Mouse (Mus musculus): ENCODE results near the gene Rev1. TPM values are rescaled to one million over a fixed set of nuclear protein-coding genes. Genes with fewer than 3 reads are reported as not detected.
"Not testable (repeated sequence)": the region's sequence is repeated elsewhere in the genome, so short reads cannot be mapped to it uniquely, and the experiment has no call there.

Rev1 gene
- total RNA-seq, 2 experiments from 2014 or later = 56.2 to 109 TPM

GRCm38 (mm10) chr1:38081316-38081715 is 48.3 kb downstream of the Rev1 start:
- ATAC-seq (replicated peaks; ENCODE audit: low FRiP score, poor library complexity, severe bottlenecking) = no peak

- ATAC-seq (replicated peaks; ENCODE audit: low FRiP score, poor library complexity, severe bottlenecking) = no peak
These were observed 58.3 kb downstream of the Rev1 start for GRCm38 (mm10) chr1:38071326-38071725.

DNA sequence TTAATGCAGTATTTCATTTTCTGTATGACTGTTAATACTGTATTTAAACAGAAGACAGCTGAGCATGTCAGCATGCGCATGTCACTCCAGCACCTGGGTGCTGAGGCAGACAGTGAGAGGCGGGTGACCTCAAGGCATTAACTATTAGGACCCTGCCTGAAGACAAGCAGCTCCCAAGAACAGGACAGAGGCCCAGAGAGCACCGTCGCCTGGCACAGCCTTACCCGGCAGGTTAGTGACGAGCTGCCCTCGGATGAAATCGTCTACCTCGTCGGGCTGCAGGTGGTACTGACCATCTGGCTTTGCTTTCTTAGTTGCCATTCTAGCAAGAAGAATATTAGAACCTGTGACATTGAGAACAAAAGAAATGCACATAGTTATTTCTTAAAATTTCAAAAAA is 62.3 kb downstream of the Rev1 start:
- ATAC-seq (replicated peaks; ENCODE audit: low FRiP score, poor library complexity, severe bottlenecking) = no peak

DNA sequence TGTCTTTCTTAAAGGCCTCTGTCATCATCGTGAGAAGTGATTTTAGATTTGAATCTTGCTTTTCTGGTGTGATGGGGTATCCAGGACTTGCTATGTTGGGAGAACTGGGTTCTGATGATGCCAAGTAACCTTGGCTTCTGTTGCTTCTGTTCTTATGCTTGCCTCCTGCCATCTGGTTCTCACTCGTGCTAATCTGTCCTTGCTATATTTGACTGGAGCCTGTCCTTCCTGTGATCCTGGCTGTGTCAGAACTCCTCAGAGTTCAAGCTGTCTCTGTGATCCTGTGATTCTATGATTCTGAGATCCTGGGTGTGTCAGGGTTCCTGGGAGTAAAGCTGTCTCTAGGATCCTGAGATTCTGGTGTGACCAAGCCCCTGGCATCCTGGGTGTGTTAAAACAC is 67.4 kb downstream of the Rev1 start:
- ATAC-seq (replicated peaks; ENCODE audit: low FRiP score, poor library complexity, severe bottlenecking) = not testable (repeated sequence)

DNA sequence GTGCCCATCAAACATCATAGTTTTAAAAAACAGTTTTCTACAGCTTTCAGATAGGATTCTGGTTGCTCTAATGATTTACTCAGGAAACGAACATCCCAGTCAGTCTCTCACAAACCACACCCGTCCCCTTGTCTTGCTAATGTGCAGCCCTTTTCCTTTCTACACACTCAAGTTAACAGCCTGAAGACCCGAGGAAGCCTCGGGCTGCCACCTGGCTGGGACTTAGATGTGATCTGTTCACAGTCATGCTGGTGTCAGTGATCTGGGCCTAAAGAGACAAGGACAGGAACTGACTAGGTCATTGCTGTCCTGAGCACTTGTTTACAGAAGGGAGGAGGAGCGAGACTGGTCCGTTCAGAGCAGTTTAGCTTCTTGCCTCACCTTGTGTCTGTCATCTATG is 71.2 kb downstream of the Rev1 start:
- ATAC-seq (replicated peaks; ENCODE audit: low FRiP score, poor library complexity, severe bottlenecking) = no peak

DNA sequence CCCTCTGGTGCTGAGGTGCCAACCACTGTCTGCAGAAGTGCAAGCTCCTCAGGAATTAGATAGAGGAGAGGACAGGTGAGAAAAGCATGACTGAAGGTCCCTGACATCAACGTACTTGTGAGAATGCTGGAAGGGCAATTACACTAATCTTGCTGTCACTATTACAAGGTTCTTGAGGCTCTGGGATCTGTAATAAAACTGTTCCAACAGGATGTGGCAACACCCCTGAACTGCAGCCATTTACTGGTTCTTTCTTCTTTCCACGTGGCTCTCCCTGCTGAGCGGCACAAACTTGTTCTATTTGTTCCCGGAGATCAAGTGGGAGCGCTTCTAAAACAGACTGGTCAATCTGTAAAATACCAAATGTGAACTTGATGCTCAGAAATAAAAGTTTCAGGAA is 74.4 kb downstream of the Rev1 start:
- no peak for ATAC-seq (replicated peaks; ENCODE audit: low FRiP score, poor library complexity, severe bottlenecking)

- ATAC-seq (replicated peaks; ENCODE audit: low FRiP score, poor library complexity, severe bottlenecking) = no peak
These were observed 80.0 kb downstream of the Rev1 start for GRCm38 (mm10) chr1:38049562-38049961.

DNA sequence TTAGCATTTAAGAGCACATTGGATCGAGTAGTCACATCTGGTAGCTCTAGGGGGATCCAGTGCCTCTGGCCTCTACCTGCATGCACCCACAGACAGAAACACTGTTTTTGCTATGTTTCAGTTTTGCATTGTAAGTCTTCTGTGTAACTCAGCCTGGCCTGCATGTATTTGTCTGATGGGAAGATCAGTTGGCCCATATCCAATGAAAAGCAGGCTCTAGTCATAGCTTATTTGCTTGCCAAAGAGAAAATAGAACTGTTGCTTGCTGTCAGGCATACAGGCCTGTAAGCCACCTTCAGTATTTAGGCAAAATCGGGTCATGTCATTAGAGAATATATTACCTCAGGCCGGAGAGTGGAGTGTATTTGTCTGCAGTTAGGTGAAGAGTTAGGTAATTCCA is 81.5 kb downstream of the Rev1 start:
- no peak for ATAC-seq (replicated peaks; ENCODE audit: low FRiP score, poor library complexity, severe bottlenecking)

DNA sequence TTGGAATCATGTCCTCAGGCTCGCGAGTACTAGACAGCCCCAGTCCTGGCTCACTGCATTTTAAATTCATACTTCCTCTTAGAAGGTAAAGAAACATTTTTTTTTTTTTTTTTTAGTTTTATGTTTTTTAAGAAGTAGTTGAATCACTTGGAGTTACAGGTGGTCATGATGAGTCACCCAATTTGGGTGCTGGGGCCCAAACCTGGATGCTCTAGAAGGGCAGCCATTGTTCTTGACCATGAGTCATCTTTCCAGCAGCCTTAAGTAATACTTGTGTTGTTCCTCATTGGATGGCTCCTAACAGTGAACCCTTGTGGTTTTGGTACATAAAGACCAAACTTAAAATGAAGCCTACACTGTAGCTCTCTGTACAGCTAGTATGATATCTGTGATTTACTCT is 90.7 kb downstream of the Rev1 start:
- ATAC-seq (replicated peaks; ENCODE audit: low FRiP score, poor library complexity, severe bottlenecking) = no peak

- no peak for ATAC-seq (replicated peaks; ENCODE audit: low FRiP score, poor library complexity, severe bottlenecking)
These were observed 92.2 kb downstream of the Rev1 start for GRCm38 (mm10) chr1:38037375-38037774.

DNA sequence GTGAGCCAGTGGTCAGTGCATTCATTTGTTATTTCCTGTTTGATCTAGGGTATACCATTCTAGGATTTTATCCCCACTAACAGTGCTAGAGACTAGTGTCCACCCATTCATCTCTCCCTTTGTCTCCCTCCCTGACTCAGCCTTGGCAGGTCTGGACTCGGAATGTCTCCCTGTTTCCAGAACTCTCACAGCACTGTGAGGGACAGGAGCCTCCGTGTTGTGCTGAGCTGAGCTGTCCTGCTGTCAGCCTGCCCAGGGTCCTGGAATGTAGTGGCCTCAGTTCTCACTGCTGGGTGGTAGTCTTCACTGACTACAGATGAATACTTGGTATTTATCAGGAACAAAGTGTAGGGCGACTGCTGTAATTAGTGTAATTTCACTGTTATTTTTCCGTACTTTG is 94.1 kb downstream of the Rev1 start:
- no peak for ATAC-seq (replicated peaks; ENCODE audit: low FRiP score, poor library complexity, severe bottlenecking)

GRCm38 (mm10) chr1:38031391-38031790 is 98.2 kb downstream of the Rev1 start:
- ATAC-seq (replicated peaks; ENCODE audit: low FRiP score, poor library complexity, severe bottlenecking) = no peak

DNA sequence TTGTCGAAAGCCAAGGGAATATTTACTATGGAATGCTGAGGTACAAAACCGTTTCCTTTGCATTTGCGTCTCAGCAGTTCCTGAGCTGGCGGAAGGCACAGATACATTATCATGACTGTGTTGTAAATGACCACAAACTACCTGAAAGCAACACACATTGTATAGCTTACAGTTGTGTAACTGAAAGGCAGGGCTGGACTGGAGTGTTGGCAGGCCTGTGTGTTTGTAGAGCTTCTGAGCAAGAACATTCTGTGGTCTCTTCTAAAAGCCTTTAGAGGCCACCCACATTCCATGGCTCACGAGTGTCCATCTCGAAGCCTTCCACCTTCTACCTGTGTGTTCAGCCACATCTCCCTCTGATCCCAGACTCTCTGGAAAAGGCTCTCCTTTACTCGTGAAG is 102.3 kb downstream of the Rev1 start:
- ATAC-seq (replicated peaks; ENCODE audit: low FRiP score, poor library complexity, severe bottlenecking) = no peak

DNA sequence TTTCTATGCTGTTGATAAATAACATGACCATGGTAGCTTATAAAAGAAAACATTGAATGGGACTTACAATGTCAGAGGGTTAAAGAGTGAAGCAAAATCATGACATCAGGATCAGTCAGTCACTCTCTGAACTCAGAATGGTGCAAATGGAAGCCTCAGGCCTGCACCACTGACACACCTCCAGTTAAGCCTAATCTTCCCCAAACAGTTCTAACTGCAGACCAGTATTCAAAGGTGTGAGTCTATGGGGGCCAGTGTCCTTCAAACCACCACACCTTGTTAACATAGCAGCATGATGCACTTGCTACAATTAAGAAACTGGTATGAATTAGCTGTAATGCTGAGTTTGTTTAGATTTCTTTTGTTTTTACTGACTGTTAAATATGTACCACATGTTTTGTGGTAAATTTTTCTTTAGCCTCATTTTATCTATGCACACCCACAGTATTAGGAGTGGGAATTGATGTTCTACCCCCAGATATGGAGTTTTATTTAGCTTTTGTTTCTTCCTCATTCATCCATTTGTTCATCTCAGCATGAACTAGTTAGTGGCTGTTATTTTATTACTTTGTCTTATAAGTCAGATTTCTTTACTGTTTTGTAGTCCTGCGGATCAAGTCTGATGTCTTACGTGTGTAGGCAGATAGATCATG is 114.9 kb downstream of the Rev1 start:
- no peak for ATAC-seq (replicated peaks; ENCODE audit: low FRiP score, poor library complexity, severe bottlenecking)

DNA sequence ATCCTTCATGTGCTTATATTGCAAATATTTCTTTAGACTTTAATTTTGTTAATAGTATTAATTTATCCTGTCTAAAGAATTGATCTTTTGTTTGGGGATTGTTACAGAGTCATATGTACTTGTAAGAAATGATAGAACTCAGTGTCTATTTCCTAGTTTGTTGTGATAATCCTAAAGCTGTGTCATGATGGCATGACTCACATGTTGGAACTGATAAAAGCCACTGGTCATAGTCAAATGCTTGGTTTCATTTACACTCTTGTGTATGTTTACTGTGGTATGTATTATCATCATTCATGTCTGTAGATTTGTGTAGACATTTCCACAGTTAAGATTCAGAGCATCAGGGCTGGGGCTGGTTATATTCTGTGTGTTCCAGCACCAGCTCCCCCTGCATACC is 117.1 kb downstream of the Rev1 start:
- ATAC-seq (replicated peaks; ENCODE audit: low FRiP score, poor library complexity, severe bottlenecking) = 0 out of 2 replicates have a peak, but pooled peaks have one; percentile 41

- ATAC-seq (replicated peaks; ENCODE audit: low FRiP score, poor library complexity, severe bottlenecking) = no peak
These were observed 117.5 kb downstream of the Rev1 start for GRCm38 (mm10) chr1:38012104-38012503.

DNA sequence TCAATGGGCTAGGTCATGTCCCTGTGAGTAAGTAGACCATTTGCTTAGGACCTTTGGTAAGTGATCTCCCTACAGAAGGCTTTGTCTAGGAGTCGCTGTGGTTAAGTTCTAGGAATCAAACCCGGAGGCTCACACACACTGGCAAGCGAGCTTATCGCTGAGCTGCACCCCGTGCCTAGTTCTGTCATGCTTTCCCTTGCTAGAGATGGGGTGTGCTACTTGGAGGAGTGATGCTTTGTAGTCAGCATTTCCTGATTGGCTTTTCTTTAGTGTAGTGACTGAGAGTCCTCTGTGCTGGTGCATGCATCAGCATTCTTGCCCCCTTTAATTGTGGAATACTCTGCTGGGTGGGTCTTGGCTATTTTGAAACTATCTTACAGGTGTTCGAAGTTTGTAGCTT is 118.0 kb downstream of the Rev1 start:
- peak; percentile 94 for ATAC-seq (replicated peaks; ENCODE audit: low FRiP score, poor library complexity, severe bottlenecking)

- no peak for ATAC-seq (replicated peaks; ENCODE audit: low FRiP score, poor library complexity, severe bottlenecking)
These were observed 122.9 kb downstream of the Rev1 start for GRCm38 (mm10) chr1:38006741-38007140.

GRCm38 (mm10) chr1:38003046-38003445 is 126.6 kb downstream of the Rev1 start:
- no peak for ATAC-seq (replicated peaks; ENCODE audit: low FRiP score, poor library complexity, severe bottlenecking)
